Mouse (Mus musculus) thymus, postnatal 10 days (tissue): Measurements from ENCODE around the gene Zfp2.

Experiments
- DNase-seq, 2 experiments: peaks; one replicate each; pipeline ENCODE4 v3.0.0; 2021; ENCODE audit warnings: low spot score in 2 of 2

Gene Zfp2

DNA sequence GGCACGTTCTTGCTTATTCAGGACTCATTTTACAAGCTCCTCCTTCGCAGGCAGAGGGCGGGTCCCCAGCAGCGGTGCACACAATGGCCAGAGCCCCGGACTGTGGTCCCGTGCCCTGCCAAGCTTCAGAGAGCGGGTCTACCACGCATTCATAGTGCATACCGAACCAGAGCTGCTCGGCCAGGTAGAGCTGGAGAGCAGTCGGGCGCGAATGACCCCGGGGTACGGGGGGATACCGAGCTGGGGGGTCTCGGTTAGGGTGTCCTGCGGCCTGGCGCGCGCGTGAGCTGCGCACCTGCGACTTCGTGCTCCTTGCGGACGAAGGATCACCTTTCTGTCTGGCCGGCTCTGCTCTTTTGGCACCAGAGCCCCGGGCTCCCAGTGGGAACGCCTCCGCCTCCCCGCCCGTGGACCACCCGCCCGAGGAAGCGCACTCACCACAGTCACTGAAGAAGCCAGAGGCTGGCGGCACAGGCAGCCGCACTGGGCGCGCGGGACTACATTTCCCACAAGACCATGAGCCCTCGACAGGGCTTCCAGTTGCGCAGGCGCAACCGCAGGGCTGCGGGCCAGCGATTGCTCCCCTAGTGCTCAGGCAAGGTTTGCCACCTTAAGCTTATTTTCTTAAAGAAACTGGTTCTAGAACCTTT lies at the start of gene Zfp2:
Zfp2 (minus strand) TSS at position 495 of the 650 bp plus-strand sequence.
- DNase-seq = peak; percentile 83 to 89

- DNase-seq = no peak
These were observed 48.9 kb upstream of the Zfp2 start for GRCm38 (mm10) chr11:50964886-50965285.

DNA sequence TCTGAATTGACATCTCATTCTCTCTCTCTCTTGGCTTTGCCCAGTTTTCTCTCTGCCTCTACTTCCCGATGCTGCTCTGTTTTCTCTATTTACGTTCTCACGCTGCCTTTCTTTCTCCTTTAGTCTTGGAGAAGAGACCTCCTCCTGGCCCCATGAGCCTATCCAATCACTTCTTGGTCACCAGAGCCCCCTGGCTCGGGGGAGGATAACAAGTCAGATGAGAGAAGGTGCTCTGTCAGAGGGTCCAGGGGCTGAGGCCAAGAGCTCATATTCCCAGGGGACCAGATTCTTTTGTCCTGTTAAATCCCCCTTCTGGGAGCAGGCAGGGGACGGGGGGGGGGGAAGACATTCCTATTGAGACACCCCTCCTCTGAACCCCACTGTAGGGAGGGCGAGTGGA lies 37.7 kb upstream of the Zfp2 start, which contains the start of gene Prop1:
Prop1 (minus strand) TSS at position 101 of the 400 bp plus-strand sequence.
- DNase-seq = no peak

DNA sequence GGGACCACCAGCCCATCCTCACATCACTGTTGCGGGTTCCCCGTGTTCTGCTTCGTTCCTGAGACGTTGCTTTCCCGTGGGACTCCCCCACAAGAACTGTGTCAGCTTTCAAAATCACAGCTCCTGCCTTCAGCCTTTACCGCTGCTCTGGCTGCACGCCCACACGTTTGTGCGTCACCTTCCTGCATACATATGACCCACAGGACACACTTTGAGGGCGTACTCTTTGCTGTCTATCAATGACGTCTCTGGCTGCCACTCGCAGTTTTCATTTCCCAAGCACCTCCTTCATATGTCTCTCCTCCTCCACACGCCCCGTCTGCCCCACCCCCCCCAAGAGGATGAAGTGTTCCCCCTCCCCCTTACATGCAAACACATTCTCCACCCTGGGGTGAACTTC lies 36.3 kb upstream of the Zfp2 start:
- no peak for DNase-seq

GRCm38 (mm10) chr11:50943506-50943905 lies 27.5 kb upstream of the Zfp2 start, which contains the start of gene 4933414I15Rik:
TSS of gene 4933414I15Rik (minus strand) at chr11:50943765.
- DNase-seq = no peak

- DNase-seq = no peak
These were observed 26.4 kb upstream of the Zfp2 start for GRCm38 (mm10) chr11:50942386-50942785.

GRCm38 (mm10) chr11:50939621-50940366 lies 23.8 kb upstream of the Zfp2 start:
- DNase-seq = peak in 1 of 2 experiments; percentile 17

DNA sequence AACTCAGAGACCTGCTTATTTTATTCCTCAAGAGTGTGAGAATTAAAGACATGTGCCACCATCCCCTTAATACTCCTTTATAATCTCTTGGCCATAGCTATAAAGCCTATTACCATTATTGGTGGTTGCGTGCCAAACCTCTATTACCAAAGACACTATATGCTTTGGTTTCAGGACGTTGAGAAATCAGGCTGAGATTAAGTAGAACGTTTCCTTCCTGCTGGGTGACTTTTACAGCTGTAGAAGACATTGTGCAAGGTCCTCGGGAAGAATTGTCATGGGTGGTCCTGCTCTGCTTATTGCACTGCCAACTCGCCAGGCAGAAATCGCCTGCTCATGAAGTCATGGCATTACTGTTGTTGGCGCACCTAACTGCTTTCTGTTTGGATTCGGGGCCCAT lies 22.5 kb upstream of the Zfp2 start:
- no peak for DNase-seq

DNA sequence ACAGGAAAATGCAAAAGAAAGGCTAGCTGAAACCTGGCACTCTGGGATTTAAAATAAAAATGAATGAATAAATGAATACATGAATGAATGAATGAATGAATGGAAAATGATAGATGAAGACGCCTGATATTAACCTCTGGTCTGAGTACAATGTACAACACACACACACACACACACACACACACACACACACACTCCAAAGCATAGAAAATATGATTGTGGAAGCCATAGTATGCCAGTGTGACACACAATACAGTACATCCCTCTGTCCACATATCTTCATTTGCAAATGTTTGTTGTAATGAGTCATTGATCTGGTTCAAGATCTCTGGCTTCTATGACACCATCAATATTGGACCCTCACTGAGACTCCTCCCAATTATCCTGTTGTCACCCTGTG lies 16.1 kb upstream of the Zfp2 start:
- no peak for DNase-seq

DNA sequence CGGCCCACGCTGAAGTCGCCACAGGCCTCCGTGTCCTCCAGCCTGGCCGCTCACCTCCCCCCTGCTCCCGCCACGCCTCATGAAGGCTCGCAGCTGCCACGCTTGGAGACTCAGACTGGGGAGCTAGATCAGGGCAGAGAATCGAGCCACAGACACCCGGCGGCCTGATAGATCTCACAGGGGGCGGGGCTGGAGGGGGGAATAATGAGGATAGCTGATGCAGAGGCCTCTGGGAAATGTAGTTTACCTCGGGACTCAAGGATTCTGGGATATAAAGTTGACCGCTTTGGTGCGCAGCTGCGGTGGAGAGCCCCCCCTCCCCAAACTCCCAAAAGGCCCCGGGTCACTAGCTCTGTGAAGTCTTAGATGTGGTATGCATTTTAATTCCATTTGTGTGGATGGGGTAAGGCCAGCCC lies 15.5 kb upstream of the Zfp2 start, which contains the start of gene Zfp354b:
Zfp354b (minus strand) TSS at position 183 of the 416 bp plus-strand sequence.
- peak; percentile 14 to 24 for DNase-seq

DNA sequence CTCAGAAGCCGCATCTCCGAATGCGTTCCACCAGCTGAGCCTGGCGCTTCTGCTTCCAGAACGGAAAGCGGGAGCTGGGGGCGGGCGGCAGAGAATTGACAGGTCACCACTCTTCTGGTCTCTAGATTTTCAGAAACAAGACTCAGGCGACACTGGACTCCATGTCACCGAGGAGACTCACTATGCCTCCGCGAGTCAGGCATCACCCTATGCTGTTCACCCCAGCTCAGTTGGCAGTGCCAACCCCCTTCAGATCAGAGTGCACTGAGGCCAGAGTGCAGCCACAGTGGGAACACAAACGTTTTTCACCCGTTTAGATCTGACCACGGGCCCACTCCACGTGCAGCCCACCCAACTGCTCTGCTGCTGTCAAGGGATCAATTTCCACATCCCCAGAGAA lies 15.1 kb upstream of the Zfp2 start:
- DNase-seq = no peak

DNA sequence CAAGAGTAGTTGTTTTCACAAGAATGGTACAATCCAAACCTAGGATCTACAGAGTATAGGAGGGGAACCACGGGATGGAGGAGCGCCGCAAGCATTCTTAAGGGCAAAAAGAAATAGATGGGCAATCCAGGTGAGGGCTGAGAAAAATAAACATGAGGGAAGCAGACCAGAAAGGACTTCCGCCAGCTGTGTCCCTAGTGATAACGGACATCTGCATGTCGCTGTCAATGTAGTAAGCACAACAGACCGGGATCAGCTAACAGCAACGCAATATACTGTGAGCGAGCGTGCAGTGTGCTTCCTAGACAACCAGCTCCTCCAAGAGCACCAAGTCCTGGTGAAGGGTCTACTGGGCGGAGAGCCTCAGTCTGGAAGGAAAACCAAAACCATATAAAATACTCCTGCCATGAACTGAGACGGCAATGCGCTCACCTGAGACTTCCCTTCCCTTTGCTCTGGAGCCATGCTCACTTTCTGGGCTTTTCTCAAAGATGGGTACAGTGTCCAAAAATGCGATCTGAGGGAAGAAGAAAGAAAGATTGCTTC lies 14.6 kb upstream of the Zfp2 start:
- no peak for DNase-seq

GRCm38 (mm10) chr11:50914461-50914860 lies 1.5 kb downstream of the Zfp2 start:
- DNase-seq = no peak

GRCm38 (mm10) chr11:50913301-50913700 lies 2.7 kb downstream of the Zfp2 start:
- no peak for DNase-seq

DNA sequence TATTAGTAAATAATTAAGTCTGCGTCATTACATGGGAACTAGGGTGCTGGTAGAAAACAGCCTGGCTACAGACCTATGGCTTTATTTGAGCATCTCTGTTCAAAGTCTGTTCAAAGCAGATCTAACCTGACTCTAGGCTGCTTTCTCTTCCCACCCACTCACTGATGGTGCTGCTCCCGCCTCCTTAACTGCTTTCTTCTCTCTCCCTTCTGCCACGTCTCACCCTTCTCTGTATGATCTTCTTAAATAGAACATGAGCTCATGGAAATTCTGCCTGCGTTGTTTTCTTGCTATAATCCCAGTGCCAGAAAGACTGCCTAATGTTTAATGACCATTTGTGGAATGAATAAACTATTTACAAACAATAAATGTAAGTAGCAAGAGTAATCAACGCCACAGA lies 7.8 kb downstream of the Zfp2 start:
- no peak for DNase-seq

DNA sequence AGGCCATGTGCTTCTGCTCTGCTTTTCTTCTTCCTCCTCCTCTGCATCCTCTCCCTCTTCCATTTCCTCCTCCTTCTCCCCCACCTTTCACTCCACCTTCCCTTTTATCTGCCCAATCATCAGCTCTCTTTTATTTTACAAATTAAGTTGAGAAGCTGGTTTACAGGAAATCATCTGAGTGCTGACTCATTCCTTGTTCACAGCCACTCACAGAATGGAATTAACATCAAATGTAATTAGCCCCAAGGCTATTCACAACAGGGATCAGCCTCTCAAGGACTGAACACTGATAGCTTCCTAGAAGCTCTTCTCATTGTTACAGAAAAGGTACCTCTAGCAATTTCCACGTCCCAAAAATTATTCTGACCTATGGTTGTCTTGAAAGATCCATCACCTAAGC lies 18.6 kb downstream of the Zfp2 start:
- no peak for DNase-seq

DNA sequence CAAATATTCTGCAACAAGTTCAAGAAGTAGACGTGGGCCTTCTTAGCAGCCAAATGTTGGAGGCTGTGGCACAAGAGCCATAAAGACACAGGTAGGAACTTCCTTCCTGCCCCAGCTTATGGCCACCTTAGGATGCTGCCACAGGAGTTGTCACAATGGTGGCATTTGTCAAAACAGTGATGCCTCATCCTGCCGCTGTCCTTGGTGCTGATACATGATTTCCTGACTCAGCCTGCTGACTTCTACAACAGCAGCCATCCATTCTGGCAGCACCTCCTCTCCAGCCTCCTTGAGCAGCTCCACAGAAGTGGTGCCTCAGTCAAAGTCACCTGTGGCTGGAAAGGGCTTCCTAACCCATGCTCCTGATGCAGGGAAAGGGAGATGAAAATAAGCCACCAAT lies 23.5 kb downstream of the Zfp2 start:
- peak in 1 of 2 experiments; percentile 22 for DNase-seq

DNA sequence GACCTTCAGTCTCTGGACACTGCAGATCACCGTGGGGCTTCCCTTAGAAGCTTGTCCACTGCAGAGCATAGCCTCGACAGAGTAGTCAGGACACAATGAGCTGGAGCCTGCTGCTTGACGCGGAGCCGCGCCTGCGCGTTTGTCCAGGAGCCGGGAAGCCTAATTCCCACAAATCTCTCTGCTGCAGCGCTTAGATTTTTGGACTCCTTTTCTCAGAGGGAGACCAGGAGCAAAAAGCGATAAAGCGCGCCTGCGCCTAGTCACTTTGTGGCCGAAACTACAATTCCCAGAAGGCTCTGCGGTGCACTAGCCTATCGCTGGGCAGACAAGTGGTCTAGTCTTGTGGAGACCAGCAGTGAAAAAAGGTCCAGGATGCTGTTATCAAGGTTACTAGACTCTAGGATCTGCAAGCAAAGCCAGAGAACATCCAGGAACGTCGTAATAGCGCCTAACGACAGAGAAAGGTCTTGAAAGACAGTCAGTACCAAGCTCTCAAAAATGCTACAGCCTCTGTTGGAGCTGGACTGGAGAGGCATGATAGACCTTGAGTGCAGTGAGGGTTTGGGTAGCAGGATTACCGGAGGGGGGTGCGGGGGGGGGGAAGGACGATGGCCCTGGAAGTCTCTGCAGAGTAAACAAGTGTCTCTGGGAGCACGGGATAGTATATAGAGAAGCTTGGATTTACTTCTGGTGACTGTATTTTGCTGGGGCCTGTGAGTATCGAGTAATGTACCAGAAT lies 28.4 kb downstream of the Zfp2 start, which contains the start of gene Zfp454:
Zfp454 (minus strand) TSS at position 262 of the 739 bp plus-strand sequence.
- DNase-seq = peak in 1 of 2 experiments; percentile 5

DNA sequence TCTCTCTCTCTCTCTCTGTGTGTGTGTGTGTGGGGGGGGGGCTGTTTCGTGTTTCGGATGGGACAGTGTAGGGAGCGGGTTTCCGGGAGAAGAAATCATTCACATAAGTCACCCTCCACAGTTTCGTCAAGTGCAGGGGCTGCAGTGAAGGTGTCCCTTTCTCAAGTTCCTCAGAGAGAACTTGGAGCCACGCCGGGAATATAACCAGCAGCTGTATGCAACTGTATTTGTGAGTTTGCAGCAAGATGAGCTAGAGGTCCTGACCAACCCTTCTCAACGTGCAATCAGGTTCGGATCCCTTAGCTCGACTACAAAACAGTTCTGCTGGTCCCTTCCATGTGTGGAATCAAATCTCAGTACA lies 29.1 kb downstream of the Zfp2 start:
- no peak for DNase-seq

DNA sequence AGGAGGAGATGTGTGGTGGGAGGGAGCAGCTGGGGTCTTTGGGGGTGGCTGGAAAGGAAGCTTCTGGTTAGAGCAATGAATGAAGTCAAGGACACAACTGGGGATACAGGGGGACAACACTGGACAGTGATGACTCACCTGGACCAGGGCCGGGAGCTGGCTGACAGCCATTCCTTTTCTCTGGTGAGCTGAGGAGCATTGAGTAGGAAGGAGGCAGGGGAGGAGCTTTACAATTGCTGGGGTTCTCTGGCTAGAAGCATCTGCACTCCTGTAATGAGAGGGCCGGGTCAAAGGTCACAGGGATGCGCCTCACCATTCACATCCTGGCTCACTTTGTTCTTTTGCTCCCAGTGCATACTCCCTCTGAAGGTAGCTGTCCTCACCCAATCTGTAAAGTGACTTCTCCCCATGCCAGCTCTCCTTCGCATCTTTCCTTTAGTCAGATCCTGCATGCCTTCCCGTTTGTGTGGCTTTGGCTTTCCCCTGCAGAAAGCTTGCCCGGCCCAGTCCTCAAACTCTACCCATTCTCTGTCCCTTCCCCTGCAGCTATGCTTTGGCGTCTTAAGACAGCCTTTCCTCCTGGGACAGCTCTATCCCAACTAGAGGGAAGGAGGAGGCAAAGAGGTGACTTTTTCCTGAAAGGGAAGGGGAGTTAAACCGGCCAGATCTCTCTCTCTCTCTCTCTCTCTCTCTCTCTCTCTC lies 29.6 kb downstream of the Zfp2 start:
- no peak for DNase-seq

GRCm38 (mm10) chr11:50883756-50884155 lies 32.2 kb downstream of the Zfp2 start:
- no peak for DNase-seq
